7 mouse cellular contexts compared by ENCODE assay signal in genomic region chr10:111419375-111420194, GRCm38 (mm10). TPM values are rescaled to one million over a fixed set of nuclear protein-coding genes. Genes with fewer than 3 reads are reported as not detected.
DNase-seq lines count a peak whose midpoint lies in the region; ATAC-seq and TF ChIP-seq lines count a peak whose summit lies in the region.

No protein-coding gene starts in this region.

- peak overlapping the region; percentile 47 for H3K4me2 ChIP-seq in lung, postnatal 0 days (replicated peaks; ENCODE audit: low read depth, low read length)
- H3K4me2 ChIP-seq in embryonic facial prominence, embryonic 13.5 days = peak overlapping the region; percentile 63
- H3K4me2 ChIP-seq in intestine, embryonic 15.5 days (replicated peaks) = peak overlapping the region; percentile 49
- peak overlapping the region; percentile 54 for H3K4me2 ChIP-seq in midbrain, embryonic 14.5 days (ENCODE audit: low read length)

- no peaks in the 10 kb centered on the region for H3K9me3 ChIP-seq in lung, postnatal 0 days (ENCODE audit: low read length)
- H3K9me3 ChIP-seq in embryonic facial prominence, embryonic 13.5 days = no peaks in the 10 kb centered on the region
- no peaks in the 10 kb centered on the region for H3K9me3 ChIP-seq in intestine, embryonic 15.5 days
- H3K9me3 ChIP-seq in midbrain, embryonic 14.5 days (ENCODE audit: control insufficient read depth, low read length) = no peaks in the 10 kb centered on the region

- no peak for TF ChIP-seq CTCF in lung, postnatal 0 days (IDR thresholded peaks at IDR 0.05)

- no peaks in the 10 kb centered on the region for H3K36me3 ChIP-seq in lung, postnatal 0 days (ENCODE audit: insufficient read depth, low read length)
- no peaks in the 10 kb centered on the region for H3K36me3 ChIP-seq in embryonic facial prominence, embryonic 13.5 days
- H3K36me3 ChIP-seq in intestine, embryonic 15.5 days = no peaks in the 10 kb centered on the region
- no peaks in the 10 kb centered on the region for H3K36me3 ChIP-seq in midbrain, embryonic 14.5 days (ENCODE audit: control insufficient read depth, insufficient read depth, low read length)

- no peaks in the 10 kb centered on the region for H3K27me3 ChIP-seq in lung, postnatal 0 days (replicated peaks; ENCODE audit: insufficient read depth, low read length)
- no peaks in the 10 kb centered on the region for H3K27me3 ChIP-seq in embryonic facial prominence, embryonic 13.5 days
- H3K27me3 ChIP-seq in intestine, embryonic 15.5 days (replicated peaks) = no peaks in the 10 kb centered on the region
- H3K27me3 ChIP-seq in midbrain, embryonic 14.5 days (ENCODE audit: control insufficient read depth, insufficient read depth, low read length) = no peaks in the 10 kb centered on the region

- TF ChIP-seq EP300 in lung, postnatal 0 days (IDR thresholded peaks at IDR 0.05) = no peak

- peak overlapping the region; percentile 6; the same call in 1 of the 2 replicates for H3K4me3 ChIP-seq in lung, postnatal 0 days (ENCODE audit: low read depth, low read length)
- peak overlapping the region; percentile 38 for H3K4me3 ChIP-seq in embryonic facial prominence, embryonic 13.5 days
- peak overlapping the region; percentile 10; the same call in 1 of the 2 replicates for H3K4me3 ChIP-seq in intestine, embryonic 15.5 days (replicated peaks)
- peak overlapping the region; percentile 14 for H3K4me3 ChIP-seq in midbrain, embryonic 14.5 days (replicated peaks; ENCODE audit: low read depth, low read length)

- peak overlapping the region; percentile 9; the same call in 1 of the 2 replicates for H3K9ac ChIP-seq in lung, postnatal 0 days (replicated peaks; ENCODE audit: low read depth)
- H3K9ac ChIP-seq in embryonic facial prominence, embryonic 13.5 days = peak overlapping the region; percentile 61
- 0 out of 2 replicates have a peak overlapping the region, but pooled peaks have one; percentile 21 for H3K9ac ChIP-seq in intestine, embryonic 15.5 days
- peak overlapping the region; percentile 46 for H3K9ac ChIP-seq in midbrain, embryonic 14.5 days (replicated peaks; ENCODE audit: low read length)

- WGBS in lung, postnatal 0 days = 12% methylated on average over 23 of the region's 23 CpGs
- WGBS in embryonic facial prominence, embryonic 13.5 days = 22% methylated on average over 23 of the region's 23 CpGs
- WGBS in intestine, embryonic 15.5 days = 29% methylated on average over 23 of the region's 23 CpGs
- 22% methylated on average over 23 of the region's 23 CpGs for WGBS in midbrain, embryonic 14.5 days

- peak overlapping the region; percentile 17; the same call in 1 of the 2 replicates for H3K27ac ChIP-seq in lung, postnatal 0 days (ENCODE audit: low read length)
- no peak overlapping the region for H3K27ac ChIP-seq in embryonic facial prominence, embryonic 13.5 days
- H3K27ac ChIP-seq in intestine, embryonic 15.5 days = no peak overlapping the region
- H3K27ac ChIP-seq in midbrain, embryonic 14.5 days (replicated peaks; ENCODE audit: low read depth, low read length) = no peak overlapping the region

- no peak for ATAC-seq in lung, postnatal 0 days
- no peak for ATAC-seq in embryonic facial prominence, embryonic 13.5 days (ENCODE audit: insufficient number of reproducible peaks, insufficient read depth, low FRiP score, low TSS enrichment, low read depth)
- no peak for ATAC-seq in intestine, embryonic 15.5 days
- no peak for ATAC-seq in midbrain, embryonic 14.5 days (ENCODE audit: low FRiP score, low TSS enrichment)

- peaks cover 5% of the 10 kb centered on the region; the same call in 1 of the 2 replicates for H3K4me1 ChIP-seq in lung, postnatal 0 days (ENCODE audit: insufficient read depth, low read depth, low read length)
- H3K4me1 ChIP-seq in embryonic facial prominence, embryonic 13.5 days = peaks cover 20% of the 10 kb centered on the region
- H3K4me1 ChIP-seq in intestine, embryonic 15.5 days (replicated peaks) = peaks cover 8% of the 10 kb centered on the region; the same call in 1 of the 2 replicates
- H3K4me1 ChIP-seq in midbrain, embryonic 14.5 days (ENCODE audit: control insufficient read depth, insufficient read depth, low read length) = peaks cover 20% of the 10 kb centered on the region

- DNase-seq in lung, postnatal 0 days (ENCODE audit: low spot score) = no peak
- no peak for DNase-seq in lung, postnatal 10 days
- peak; percentile 45 for DNase-seq in midbrain, embryonic 14.5 days
- DNase-seq in spleen, adult 18-20 months = no peak
- DNase-seq in spleen, postnatal 36 days (ENCODE audit: low spot score in 2 of 2) = no peak

RNA-seq across cellular contexts. Expression of gene Nap1l1, which starts 53.4 kb away (rescaled TPM):
- polyA plus RNA-seq in lung, postnatal 0 days (2015; fragmentation: Nextera tagmentation; extraction: Ambion mirVana) = 127 and 133 TPM in 2 replicates
- 285 and 293 TPM in 2 replicates for polyA plus RNA-seq in embryonic facial prominence, embryonic 13.5 days (2015; fragmentation: Nextera tagmentation; extraction: Ambion mirVana)
- 168 and 196 TPM in 2 replicates for polyA plus RNA-seq in intestine, embryonic 15.5 days (2015; fragmentation: Nextera tagmentation; extraction: Ambion mirVana)
- polyA plus RNA-seq in midbrain, embryonic 14.5 days (2014; fragmentation: Nextera tagmentation; extraction: Ambion mirVana) = 182 and 206 TPM in 2 replicates

Comparison
In these comparisons a context has a peak if more than half of its experiments do, and no peak if none do; other contexts are left out.
1. H3K9ac ChIP-seq: peak in every context shown above with its lines; median percentile 61 in embryonic facial prominence, embryonic 13.5 days; 46 in midbrain, embryonic 14.5 days; 21 in intestine, embryonic 15.5 days; 9 in lung, postnatal 0 days.